Mouse (Mus musculus): Measurements from ENCODE around the gene Zfp865.
A peak's percentile ranks its signal among the peaks of the same experiment; 100 is the strongest.
"Not testable (repeated sequence)": the region's sequence is repeated elsewhere in the genome, so short reads cannot be mapped to it uniquely, and the experiment has no call there.

Gene Zfp865

GRCm38 (mm10) chr7:5015118-5016001, 4.8 kb upstream of the Zfp865 start, which contains the start of gene Gm44973:
Gm44973 (plus strand) TSS chr7:5015496.
- DNase-seq (ENCODE audit: low read depth, low spot score): peak; percentile 89

DNA sequence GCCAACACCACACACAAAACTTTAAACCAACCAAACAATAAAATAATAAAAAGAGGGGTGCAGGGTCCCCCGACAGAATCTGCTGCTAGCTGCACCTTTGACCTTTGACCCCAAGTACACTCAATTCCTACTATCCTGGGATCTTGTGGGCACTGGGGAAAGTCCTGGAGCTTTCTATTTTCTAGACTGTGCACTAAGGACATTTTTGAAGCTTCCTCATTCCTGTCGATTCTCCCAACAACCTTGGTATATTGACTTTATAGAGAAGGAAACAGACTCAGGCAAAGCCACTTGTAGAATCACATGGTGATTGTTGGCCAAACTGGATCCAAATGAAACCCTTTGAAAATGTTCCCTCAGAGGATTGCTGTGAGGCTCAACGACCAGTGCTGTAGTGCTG, 4.1 kb upstream of the Zfp865 start:
- no peak for DNase-seq (ENCODE audit: low read depth, low spot score)

DNA sequence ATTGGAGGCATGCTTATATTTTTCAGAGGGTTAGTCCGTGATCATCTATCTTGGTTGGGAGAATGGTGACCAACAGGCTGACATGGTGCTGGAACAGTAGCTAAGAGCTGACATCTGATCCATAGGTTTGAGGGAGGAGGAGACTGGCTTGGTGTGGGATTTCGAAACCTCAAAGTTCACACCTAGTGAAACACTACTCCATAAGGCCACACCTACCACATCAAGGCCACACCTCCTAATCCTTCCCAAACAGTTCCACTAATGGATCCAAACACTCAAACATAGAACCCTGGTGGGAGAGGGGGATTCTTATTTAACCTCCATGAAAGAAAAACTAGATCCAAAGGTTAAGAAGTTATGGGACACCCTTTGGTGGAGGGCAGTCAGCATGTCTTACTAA, 3.3 kb upstream of the Zfp865 start:
- no peak for DNase-seq (ENCODE audit: low read depth, low spot score)

DNA sequence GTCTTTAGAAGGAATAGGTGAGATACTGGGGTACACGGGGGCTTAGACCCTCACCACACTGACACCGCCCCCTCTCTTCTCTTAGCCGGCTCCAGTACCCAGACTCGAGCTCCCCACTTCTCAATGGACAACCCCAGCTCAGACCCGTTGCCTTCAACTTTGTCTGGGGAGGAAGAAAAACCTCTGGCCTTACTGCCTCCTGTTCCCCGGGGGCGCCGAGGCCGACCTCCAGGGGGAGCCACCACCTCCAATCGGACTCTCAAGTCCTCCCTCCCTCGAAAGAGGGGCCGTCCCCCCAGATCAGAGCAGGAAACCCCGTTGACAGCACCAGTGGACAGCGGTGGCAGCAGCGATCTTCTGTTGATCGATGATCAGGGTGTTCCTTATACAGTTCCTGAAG, 2.8 kb upstream of the Zfp865 start:
- DNase-seq (ENCODE audit: low read depth, low spot score): no peak

GRCm38 (mm10) chr7:5017931-5018330, 2.2 kb upstream of the Zfp865 start:
- no peak for DNase-seq (ENCODE audit: low read depth, low spot score)

GRCm38 (mm10) chr7:5019576-5019975, 600 bp upstream of the Zfp865 start:
- DNase-seq (ENCODE audit: low read depth, low spot score): not testable (repeated sequence)

- no peak for DNase-seq (ENCODE audit: low read depth, low spot score)
Observed at GRCm38 (mm10) chr7:5020685-5021084, 509 bp downstream of the Zfp865 start.

GRCm38 (mm10) chr7:5021197-5021596, 1.0 kb downstream of the Zfp865 start:
- no peak for DNase-seq (ENCODE audit: low read depth, low spot score)

DNA sequence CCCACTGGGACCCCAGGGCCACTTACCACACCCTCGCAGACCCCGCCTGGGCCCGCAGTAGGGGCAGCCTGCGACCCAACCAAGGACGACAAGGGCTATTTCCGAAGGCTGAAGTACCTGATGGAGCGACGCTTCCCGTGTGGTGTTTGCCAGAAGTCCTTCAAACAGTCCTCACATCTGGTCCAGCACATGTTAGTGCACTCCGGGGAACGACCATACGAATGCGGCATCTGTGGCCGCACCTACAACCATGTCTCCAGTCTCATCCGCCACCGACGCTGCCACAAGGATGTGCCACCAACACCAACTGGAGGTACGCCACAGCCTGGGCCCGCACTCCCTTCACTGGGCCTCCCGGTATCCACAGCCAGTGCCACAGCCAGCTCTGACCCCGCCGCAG, 9.4 kb downstream of the Zfp865 start:
- no peak for DNase-seq (ENCODE audit: low read depth, low spot score)

GRCm38 (mm10) chr7:5029946-5030345, 9.8 kb downstream of the Zfp865 start:
- no peak for DNase-seq (ENCODE audit: low read depth, low spot score)

DNA sequence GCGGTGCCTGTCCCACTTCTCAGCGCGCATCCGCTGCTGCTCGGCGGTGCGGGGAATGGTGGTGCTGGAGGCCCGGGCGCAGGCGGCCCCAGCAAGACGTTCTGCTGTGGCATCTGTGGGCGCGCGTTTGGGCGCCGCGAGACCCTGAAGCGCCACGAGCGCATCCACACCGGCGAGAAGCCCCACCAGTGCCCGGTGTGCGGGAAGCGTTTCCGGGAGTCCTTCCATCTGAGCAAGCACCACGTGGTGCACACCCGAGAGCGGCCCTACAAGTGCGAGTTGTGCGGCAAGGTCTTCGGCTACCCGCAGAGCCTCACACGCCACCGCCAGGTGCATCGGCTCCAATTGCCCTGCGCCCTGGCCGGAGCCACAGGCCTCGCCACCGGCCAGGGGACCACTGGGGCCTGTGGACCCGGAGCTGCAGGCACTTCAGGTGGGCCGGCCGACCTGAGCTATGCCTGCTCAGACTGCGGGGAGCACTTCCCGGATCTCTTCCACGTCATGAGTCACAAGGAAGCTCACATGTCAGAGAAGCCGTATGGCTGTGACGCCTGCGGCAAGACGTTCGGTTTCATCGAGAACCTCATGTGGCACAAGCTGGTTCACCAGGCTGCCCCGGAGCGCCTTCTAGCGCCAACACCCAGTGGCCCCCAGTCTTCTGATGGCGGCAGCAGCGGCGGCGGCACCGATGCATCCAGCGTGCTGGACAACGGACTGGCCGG, 10.5 kb downstream of the Zfp865 start:
- DNase-seq (ENCODE audit: low read depth, low spot score): no peak

- no peak for DNase-seq (ENCODE audit: low read depth, low spot score)
Observed at GRCm38 (mm10) chr7:5031496-5031895, 11.3 kb downstream of the Zfp865 start.

DNA sequence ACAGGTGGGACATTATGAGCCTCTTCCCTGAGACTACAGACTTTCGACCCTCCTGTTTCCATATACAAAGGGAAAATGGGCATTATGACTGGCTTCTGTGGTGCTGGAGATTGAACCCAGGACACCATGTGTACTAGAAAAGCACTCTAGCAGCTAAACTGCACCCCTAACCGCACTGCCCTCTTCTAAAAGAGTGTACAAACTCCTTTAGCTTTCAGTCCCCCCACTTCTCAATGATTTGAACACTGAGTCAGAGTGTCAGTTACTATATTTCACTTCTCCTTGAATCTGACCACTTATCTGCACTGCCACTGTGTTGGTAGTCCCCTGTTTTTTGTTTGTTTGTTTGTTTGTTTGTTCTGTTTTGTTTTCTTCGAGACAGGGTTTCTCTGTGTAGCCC, 13.6 kb downstream of the Zfp865 start, which contains the start of gene 4632433K11Rik:
4632433K11Rik (plus strand) TSS at position 301 of the 400 bp plus-strand sequence.
- no peak for DNase-seq (ENCODE audit: low read depth, low spot score)

- no peak for DNase-seq (ENCODE audit: low read depth, low spot score)
Observed at GRCm38 (mm10) chr7:5035628-5036027, 15.5 kb downstream of the Zfp865 start.

DNA sequence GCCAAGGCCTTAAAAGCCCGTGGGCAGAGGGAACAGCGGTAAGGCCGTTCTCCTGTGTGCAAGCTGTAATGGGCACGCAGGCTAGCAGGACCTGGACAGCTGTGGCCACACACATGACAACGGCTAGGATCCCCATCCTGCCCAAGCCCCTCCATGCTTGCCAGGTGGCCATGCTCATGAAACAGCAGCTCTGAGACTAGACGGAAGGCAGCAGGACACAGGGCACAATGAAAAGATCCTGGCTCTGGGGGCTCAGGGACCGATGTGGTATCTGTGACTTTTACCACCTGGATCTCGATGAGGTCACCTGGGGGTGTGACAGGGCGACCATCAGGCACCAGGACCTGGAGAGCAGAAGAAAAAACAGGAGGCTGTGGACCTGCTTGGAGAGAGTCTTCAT, 16.0 kb downstream of the Zfp865 start:
- no peak for DNase-seq (ENCODE audit: low read depth, low spot score)

GRCm38 (mm10) chr7:5037026-5037425, 16.9 kb downstream of the Zfp865 start:
- DNase-seq (ENCODE audit: low read depth, low spot score): no peak

- no peak for DNase-seq (ENCODE audit: low read depth, low spot score)
Observed at GRCm38 (mm10) chr7:5037467-5037866, 17.3 kb downstream of the Zfp865 start.

DNA sequence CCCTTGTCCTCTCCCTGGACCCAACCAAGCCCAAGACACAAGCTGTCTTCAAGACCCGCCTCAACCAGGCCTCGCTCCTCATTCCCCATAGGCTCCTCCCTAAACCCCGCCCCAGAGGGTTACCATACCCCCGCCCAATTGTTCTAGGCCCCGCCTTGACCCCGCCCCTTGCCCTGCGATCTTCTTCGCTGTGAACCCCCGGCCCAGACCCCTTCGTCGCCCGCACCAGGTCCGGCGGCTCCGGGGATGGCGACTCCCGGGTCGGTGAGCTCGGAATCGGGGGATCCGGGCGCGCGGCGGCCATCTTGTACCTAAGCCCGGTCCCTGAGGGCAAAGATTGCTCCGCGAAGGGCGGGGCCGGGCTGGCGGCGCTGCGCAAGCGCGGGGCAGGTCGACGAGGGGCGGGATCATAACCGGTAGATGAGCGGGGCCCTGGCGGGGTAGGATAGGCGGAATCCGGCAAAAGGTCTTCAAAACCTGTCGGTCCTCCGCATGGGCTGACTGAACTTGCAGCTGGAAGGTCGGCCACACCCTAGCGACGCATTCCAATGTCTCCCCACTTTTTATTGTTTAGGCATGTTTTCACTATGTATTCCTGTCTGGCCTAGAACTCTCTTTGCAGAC, 18.0 kb downstream of the Zfp865 start, which contains the start of gene Zfp784:
Zfp784 (minus strand) TSS at position 338 of the 624 bp plus-strand sequence.
- DNase-seq (ENCODE audit: low read depth, low spot score): peak; percentile 87

DNA sequence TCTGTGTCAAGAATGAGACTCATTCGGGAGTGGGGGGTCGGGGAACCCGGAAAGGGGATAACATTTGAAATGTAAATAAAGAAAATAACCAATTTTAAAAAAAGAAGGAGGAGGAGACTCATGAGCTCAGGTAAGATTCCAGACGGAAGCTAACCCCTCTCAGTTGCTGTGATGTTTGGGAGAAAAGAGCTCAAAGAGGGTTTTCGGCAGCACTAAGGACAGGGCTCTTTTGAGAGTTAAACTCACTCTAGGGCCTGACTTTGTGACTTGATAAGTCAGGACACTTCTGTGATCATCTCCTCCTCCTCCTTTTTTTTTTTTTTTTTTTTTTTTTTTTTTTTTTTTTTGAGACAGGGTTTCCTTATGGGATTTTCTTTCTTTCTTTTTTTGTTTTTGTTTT, 18.8 kb downstream of the Zfp865 start:
- DNase-seq (ENCODE audit: low read depth, low spot score): no peak

DNA sequence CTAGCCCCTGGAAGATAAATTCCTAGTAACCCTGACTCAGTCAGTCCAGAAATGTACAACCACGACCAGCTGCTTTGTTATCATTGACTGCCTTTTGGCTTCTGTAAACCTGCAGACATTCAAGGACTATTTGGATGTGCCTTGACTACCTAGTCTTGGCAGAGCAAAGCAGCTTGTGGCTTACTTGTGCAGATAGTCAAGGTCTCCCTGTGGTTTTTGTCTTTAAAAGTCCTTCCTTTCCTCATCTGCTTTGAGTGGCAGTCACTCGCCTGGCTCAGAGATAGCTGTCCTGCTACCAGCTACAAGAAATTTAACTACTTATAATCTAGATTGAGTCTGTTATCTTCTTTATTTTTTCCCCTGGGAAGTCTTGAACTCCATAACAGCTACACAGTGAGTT, 24.8 kb downstream of the Zfp865 start:
- no peak for DNase-seq (ENCODE audit: low read depth, low spot score)

DNA sequence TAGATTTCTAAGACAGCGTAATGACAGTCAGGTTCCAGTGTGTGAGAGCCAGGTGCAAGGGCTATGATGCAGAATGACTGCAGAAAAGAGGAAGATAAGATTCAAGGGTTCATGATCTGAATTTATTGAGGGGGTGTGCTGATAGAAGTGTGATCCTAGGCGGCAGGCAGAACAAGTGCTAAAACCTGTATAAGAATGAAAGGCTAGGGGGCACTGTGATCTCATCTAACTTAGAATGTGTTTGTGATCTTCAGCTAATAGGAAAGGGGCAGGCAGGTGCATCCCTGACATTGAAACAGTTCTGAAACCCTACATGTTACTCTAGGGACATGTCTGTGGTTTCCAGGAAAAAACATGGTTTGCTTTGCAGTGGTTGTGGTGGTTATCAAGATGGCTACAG, 25.9 kb downstream of the Zfp865 start:
- DNase-seq (ENCODE audit: low read depth, low spot score): no peak

DNA sequence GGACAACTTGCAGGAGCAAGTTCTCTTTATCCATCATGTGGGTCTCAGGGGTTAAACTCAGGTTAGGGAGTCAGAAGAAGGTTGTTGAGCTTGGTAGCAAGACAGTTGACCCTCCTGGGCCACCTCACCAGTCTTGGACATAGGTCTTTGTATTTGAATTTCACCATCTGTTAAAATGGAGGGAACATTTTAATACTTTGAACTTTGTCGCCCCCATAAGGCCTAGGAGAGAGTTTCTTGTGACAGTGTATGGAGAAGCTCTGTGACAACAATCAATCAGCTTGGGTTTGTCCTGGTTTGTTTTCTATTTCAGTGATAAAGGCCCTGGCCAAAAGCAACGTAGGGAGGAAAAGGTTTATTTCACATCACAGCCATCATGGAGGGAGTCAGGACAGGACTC, 27.1 kb downstream of the Zfp865 start:
- no peak for DNase-seq (ENCODE audit: low read depth, low spot score)

Data from c-Kit-negative CD71-positive TER-119-positive erythroid progenitor cells, embryonic 14.5 days (primary cell).